Mouse (Mus musculus) R1 (cell line): ENCODE results near the gene Taco1.
"Not testable (repeated sequence)": the region's sequence is repeated elsewhere in the genome, so short reads cannot be mapped to it uniquely, and the experiment has no call there.

Experiments used
- DNase-seq: peaks from one replicate; pipeline ENCODE4 v3.0.0-alpha.2; 2018; ENCODE audit warnings: low read depth, low spot score

Gene Taco1

DNA sequence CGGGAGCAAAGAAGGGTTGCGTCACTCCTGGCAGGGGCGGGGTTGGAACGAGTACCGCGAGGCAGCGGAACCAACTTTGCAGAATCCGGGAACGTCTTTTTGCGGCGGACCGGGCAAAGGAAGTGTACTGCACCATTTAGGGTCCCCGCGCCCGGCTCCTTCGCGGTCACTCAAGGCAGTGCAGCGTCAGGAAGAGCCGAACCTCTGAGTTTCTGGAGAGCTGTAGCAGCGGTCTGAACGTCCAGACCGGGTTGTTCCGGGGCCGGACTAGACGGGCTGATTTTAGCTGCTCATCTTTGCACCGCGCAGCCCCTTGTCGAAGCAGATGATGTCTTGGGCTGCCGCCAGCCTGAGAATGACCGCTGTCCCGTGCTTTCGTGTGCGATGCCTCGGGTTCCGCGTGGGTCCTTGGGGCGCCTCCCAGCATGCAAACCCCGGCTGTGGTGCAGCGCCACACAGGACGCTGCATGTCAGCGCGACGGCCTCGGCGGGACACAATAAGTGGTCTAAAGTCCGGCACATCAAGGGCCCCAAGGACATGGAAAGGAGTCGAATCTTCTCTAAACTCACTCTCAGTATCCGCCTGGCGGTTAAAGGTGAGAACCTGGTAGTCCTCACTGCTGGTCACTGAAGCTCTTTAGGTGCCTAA lies at the start of gene Taco1:
Gene Taco1 (plus strand): TSS at position 139 of the 649 bp plus-strand sequence.
- peak; percentile 97 for DNase-seq

DNA sequence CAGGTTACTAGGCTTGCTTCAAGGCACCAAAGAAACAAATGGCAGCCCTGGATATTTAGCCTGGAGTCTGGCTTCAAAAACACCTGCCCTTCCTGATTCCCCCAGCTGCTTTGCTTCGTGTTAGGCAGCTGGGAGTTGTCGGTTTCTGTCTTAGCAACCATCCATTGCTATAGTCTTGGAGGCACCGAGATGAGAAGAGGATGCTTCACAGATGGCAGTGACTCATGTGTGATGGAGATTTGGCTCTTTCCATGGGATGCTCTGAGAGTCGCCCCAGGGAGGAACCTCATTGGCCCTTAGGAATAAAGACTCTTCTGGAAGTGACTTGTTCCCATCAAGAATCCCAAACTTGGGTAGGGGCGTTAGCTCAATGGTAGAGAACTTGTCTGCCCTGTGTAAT lies 49.4 kb upstream of the Taco1 start:
- no peak for DNase-seq

DNA sequence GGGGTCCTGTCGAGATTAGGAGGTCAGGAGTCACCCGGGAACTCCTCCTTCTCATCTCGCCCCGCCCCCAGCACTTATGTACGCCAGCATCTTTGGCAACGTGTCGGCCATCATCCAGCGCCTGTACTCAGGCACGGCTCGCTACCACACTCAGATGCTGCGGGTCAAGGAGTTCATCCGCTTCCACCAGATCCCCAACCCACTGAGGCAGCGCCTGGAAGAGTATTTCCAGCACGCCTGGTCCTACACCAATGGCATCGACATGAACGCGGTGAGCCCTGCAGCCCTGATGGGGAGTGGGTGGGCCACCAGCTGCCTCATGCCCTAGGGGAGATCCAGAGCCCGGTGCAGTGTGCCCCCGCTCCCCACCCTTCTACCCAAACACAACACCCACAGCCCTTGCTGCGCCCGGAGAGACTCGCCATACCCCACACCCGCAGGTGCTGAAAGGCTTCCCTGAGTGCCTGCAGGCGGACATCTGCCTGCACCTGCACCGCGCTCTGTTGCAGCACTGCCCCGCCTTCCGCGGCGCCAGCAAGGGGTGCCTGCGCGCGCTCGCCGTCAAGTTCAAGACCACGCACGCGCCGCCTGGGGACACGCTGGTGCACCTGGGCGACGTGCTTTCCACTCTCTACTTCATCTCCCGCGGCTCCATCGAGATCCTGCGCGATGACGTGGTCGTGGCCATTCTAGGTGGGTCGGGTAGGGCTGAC lies 45.7 kb upstream of the Taco1 start:
- DNase-seq, result peak; percentile 90

DNA sequence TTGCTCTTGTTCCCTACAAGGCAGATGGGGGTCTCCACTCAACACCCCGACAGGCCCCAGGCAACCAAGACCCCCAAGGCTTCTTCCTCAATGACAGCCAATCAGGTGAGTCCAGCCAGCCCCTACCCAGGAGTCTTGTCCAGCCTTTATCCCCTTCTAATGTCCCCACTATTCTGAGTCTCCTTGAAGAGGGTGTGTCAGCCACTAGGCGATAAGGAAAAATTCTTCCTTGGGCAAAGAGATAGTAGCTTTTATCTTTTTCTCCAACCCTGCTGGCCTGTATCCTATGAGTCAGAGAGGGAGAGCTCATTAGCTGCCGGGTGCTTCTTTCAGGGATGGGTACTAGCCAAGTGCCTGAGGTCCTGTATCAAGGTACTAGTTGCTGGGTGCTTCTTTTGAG lies 40.1 kb upstream of the Taco1 start:
- DNase-seq, result no peak

DNA sequence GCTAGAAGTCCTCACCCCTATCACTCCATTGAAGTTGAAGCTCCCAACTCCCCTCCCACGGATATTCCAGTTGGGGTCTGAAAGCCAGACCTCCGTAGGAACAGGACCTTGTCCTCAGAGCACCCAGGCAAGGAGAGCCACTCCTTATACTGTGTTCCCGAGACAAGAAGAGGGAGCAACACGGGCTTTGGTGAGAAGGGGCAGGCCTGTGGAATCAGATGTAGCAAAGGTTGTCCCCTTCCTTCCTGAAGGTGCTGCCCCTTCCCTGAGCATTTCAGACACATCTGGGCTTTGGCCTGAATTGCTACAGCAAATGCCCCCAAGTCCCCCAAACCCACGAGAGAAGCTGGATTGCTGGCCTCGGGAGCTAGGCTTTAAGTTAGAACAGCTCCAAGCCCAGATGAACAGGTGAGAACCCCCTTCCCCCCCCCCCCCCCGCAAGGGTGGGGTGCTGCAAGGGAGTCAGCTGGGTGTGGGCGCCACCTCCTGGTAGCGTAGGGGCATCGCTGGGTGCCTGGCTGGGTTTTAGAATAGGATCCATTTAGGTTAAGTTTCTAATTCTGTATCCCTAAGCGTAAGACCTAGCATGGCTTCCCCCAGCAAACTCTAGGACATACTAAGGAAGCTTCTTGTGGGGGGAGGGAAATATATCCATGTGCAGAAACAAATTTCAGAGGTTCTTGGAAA lies 39.3 kb upstream of the Taco1 start:
- peak; percentile 54 for DNase-seq

DNA sequence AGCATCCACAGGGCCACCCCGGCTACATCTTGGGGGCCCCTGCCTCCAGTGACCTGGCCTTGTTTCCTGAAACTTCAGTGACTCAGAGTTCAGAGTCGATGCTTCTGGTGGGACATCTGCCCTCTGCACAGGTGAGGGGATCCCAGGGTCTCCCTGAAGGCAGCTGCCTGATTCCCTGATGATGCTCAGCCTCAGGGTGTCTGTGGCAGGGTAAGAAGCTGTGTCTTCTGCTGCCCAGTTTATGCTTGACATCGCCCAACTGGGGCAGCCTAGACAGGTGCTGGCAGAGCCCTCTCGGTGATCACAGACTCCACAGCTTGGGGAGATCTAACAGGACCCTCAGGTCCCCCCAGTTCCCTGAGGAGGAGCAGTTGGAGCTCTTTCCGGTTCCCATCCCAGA lies 38.3 kb upstream of the Taco1 start:
- no peak for DNase-seq

DNA sequence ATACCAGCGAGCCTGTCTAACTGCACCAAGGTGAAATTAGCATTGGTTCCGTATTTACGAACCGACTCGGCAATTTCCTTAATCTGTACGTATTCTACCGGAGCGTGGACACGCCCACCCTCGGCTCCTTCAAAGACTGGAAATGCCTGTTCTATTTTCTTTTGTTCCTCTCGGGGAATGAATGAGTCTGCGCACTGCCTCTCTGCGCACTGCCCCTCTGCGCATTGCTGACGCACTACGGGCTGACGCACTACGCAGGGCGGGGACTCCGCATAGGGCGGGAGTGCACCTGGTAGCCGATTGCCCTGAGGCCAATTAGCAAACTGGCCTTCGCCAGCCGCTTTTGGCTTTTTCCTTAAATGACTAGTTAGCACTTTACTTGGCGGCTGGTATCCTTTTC lies 33.8 kb upstream of the Taco1 start:
- DNase-seq, result not testable (repeated sequence)

DNA sequence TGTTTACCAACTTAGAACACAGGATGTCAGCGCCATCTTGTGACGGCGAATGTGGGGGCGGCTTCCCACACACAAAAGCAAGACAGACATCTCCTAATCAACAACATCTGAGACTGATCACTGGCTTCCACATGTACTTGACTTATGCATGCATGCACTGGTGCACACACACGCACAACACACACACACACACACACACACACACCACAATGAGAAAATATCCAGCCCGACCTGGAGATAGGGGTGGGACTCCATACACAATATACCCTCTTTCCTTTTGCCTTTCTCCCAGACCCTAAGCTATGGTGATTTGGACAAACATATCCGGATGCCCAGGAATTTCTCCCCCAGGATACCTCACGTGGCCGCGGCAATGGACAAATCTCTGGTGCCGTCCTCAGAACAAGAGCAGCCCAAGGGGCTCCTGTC lies 32.4 kb upstream of the Taco1 start:
- DNase-seq, result no peak

DNA sequence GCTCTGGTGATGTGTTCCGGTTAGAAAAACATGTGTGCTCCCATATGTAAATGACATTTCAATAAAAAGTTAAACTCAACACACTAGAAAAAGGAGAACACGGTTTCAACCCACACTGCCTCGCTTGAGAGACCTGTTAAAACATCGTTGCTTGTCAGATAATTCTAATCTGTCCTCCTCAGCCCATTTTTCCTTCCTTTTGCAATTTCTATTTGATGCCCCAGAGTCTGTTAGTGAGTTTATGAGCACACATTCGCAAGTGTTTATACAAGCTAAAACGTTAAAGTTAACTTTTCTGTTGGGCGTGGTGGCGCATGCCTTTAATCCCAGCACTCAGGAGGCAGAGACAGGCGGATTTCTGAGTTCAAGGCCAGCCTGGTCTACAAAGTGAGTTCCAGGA lies 30.9 kb upstream of the Taco1 start:
- no peak for DNase-seq

DNA sequence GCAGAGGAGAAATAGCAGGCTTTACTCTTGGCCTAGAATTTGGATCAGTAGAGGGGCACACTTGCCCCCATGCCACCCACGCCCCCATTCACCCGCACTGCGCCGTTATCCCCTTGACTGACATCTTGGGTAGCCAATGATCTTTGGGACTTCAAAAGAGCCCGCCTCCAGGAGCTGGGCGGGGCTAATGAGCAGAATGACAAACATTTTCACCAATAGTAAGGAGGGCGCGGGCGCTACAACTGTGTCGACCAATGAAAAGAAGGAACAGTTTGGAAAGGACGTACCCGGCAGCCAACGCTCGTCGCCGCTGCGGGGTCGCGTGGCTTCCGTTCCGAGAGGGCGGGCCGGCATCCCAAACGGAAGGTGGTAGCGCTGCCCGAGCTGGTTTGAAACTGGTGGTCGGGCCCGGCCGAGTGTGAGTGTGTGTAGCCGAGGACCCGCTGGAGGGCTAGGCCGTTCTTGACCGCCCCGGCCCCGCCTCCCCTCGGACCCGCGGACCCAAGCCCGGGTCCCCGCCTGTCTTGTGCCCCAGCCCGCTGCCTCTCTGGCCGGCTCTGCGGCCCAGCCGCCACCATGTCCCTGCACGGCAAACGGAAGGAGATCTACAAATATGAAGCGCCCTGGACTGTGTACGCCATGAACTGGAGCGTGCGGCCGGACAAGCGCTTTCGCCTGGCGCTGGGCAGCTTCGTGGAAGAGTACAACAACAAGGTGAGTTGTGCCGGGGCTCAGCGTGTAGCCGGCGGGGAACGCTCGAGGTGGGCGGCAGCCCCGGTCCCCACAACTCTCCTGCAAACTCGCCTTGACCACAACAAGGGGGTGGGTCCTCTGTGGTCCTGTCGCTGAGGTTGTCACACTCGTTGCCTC lies 29.1 kb upstream of the Taco1 start, which contains the start of gene Dcaf7:
Gene Dcaf7 (plus strand): TSS at position 325 of the 870 bp plus-strand sequence.
- DNase-seq, result peak; percentile 99

DNA sequence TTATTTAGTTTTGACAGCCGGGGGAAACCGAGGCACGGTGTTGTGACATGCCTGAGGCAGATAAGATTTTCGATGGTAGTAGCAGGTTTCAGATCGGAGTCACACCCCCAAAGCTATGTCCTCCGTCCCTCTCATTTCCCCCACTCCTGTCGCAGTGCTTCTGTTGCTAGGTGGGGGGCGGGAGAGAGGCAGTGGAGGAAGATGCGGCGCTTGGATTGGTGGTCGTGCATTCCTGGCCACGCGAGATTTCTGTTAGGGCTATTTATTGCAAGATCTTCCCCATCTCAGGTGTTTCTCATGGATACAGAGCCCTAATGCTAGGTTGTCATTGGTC lies 28.5 kb upstream of the Taco1 start:
- peak; percentile 92 for DNase-seq

DNA sequence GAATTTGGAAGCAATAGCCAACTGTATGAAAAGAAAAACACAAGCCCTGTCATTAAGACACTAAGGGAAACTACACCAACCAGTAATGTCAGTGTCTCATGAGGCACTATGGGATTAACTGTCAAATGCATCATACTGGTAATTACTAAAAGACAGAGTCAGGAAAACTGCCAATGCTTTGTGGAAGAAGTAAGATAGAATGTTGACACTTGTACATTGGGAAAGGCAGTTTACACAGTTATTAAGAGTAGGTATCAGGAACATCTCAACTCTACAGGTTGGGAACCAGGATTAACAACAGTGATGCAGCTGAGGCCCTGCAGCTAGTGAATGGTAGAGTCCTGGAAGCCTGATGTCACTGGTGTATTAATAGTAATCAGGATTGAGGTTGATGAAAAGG lies 21.5 kb upstream of the Taco1 start:
- DNase-seq, result no peak

DNA sequence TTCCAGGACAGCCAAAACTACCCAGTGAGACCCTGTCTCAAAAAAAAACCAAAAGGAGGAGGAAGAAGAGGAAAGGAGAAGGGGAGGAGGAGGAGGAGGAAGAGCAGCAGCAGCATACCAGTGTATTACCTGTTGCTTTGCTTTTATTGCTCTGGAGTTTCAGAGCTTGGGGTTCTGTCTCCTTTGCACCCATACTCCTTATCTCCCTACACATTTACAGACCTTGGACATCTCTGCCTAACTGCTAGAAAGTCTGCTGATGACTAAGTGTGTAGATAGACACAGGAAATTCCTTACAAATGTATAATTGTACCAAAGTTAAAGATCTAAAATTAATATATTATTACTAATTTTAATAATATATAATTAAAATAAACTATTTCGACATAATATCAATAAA lies 20.6 kb upstream of the Taco1 start:
- DNase-seq, result no peak

DNA sequence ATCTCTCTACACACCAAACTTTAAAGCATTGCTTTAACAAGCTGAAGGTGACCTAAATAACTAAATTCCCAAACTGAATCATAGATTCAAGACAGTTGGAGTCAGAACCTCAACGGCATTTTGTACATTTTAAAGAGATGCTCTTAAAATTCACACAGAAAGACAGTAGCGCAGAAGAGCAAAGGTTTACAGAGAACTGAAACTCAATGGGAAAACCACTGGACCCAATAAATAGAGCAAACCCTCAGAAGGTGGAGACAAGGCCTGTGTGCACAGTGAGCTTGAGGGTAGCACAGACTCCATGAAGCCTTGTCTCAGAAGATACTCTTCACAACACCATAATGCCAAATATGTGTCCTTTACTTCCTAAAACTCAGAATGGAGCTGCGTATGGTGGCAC lies 20.1 kb upstream of the Taco1 start:
- no peak for DNase-seq

DNA sequence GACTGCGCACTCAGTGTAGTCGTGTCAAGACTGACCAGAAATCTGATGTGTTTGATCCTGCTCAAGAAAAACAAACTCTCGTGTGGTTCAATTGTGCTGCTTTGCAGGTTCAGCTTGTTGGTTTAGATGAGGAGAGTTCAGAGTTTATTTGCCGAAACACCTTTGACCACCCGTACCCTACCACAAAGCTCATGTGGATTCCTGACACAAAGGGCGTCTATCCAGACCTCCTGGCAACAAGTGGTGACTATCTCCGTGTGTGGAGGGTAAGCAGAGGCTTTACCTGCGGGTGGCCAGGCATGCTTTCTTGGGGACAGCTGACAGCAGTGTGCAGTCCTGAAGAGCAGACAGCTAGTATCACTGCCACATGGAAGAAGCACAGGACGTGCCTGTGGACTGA lies 19.3 kb upstream of the Taco1 start:
- DNase-seq, result no peak

DNA sequence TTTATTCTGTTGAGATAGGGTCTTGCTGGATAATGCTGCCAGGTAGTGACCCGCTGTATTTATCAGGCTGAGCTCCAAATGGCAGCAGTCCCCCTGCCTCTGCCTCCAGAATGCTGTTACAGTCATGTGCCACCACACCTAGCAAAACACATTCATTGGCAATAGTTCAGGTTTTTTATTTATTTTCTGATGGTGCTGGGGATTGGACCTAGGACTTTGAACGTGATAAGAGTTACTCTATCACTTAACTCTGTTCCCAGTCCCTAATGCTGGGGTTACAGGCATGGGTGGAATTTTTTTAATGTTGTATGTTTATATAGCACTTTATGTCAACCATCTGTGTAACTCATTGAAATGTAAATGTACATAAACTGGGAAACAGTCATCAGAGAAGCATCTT lies 11.9 kb upstream of the Taco1 start:
- DNase-seq, result no peak

DNA sequence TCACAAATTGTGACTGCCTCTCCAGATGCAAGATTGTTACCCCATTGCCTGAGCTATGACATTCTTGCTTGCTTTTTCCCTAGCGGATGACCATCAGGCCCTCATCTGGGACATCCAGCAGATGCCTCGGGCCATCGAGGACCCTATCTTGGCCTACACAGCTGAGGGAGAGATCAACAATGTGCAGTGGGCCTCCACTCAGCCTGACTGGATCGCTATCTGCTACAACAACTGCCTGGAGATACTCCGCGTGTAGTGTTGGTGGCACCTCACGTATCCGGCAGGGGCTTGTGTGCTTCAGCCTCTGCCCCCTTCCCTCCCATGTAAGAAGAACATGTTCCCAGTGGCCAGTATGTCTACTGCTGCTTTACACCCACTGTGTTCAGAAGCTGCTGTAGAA lies 11.3 kb upstream of the Taco1 start:
- no peak for DNase-seq

DNA sequence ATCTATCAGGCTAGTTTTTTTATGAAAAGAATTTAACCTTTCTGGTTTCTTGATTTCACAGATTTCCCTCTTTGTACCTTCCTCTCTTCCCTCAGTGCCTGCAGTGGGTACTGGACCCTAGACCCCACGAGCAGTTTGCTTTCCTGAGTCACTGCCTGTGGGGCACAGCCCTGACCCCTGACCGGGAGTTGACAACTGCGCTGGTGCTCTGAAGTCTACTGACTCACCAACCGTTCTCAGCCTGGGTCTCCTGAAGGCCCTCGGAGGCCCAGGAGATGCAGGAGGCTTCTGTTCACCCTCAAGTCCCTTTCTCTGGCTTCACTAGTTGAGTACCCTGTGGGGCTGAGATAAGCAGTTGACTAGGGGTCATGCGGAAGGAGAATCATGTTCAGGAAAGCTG lies 10.5 kb upstream of the Taco1 start:
- no peak for DNase-seq

DNA sequence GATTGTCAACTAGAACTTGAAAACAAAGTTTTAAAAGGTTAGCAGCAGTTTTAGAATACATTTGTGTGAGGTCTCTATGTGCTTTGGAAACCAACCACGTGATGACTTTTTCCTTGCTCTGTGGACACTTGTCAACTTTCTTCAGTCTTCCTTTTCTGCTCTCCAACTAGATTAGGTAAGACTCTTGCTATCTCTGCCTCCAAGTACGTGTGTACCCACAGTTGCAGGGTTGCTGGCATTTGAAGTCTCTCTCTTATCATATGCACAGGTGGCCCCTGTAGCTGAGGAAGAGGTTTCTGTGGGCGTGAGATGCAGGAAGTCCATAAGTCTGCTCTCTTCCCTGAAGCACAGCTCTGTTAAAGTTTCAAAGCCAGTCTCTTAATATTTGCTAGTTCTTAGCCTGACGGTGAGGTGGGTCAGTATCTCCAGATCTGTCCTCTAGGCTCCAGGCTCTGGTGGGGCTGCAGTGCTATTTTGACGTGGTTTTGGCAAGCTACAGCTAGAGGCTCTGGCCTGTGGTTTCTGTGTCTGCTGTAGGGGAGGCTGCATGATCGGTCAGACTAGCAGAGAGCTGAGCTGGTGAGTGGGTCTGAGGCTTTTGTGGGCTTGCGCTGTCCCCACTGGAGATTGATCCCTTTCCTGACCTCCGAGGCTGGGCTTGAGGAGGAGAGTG lies 8.9 kb upstream of the Taco1 start:
- no peak for DNase-seq

DNA sequence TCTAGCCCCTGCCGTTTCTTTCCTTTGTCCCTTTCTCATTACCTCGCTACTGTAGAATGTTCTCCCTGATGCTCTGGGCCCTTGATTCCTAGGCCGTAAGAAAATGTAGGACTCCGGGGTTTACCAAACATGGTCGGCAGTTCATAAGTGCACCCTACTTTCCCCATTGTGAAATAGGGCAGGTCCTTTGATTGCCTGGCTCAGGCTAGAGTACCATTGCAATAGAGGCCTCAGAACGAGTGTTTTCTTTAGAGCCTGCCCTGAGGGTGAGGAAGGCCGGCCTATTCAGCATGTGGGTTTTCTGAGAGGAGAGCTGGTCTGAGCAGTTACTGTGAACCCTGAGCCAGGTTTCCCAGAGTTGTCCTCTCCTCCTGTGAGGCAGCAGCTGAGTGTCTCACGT lies 7.8 kb upstream of the Taco1 start:
- DNase-seq, result no peak

DNA sequence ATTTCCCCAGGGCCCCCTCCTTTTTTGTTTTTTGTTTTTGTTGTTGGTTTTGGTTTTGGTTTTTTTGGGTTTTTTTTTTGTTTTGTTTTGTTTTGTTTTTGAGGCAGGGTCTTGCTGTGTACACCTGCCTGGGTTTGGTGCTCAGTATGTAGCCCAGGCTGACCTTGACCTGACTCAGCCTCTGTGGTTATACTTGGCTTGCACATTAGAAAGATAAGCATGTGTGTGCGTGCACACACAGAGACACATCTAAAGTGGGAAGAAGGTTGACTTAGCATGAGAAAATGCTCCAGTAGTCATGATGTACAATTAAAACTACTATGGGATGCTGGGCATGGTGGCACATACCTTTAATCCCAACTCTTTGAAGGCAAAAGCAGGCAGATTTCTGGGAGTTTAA lies 5.3 kb upstream of the Taco1 start:
- no peak for DNase-seq

DNA sequence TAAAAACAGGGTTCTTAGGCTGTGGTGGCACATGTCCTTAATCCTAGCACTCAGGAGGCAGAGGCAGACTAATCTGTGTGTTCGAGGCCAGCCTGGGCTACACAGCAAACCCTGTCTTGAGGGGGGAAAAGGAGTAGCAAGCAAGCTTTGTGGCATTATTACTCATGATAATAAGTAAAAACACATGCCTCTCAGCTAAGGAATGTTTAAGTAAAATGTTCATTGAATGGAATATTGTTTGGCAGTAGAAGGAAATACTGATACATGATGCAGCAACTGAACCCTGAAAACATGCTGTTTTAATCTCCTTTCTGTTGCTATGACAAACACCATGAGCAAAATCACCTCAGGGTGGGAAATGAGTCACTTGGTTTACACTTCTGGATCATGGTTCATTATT lies 4.5 kb upstream of the Taco1 start:
- DNase-seq, result no peak
